Mouse (Mus musculus): Measurements from ENCODE around the gene Actn4. TPM values are rescaled to one million over a fixed set of nuclear protein-coding genes. Genes with fewer than 3 reads are reported as not detected.

Actn4 gene
- polyA plus RNA-seq, 1 experiment from 2014 or later: 138 TPM

DNA sequence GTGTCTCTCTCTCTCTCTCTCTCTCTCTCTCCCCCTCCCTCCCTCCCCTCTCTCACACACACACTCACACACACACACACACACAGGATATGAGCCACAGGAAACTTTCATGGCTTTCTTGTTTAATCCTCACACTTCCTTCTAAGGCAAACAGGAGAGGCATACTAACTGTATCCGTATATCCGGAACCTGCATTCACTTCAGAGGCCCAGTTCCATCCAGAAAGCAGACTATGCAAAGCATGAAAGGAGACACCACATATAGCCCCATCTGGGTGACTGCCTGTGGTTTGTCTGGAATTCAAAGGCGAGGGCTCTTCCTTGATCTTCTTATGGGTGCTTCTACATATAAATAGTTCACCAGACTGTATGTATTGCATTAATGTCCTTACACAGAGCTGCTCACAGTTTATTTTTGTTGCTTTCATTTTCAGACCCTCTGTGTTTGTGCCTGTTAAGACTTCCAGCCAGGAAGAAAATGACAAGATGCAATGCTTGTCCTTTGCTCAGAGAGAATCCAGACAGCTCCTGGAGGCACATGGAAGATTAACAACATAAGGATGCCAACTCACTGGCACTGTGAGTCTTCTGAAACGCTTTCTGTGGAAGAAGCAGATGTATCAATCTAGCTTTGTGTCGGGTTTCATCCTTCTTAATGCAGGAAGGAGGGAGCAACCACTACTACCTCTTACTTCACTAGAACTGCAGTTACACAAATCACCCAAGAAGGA, 18.5 kb downstream of the Actn4 start:
- H3K27me3 ChIP-seq: no peaks in the 10 kb centered on the region
- H3K4me1 ChIP-seq (replicated peaks): peaks cover 56% of the 10 kb centered on the region
- H3K4me3 ChIP-seq: no peak overlapping the region
- peak overlapping the region; percentile 14; the same call in 1 of the 2 replicates for H3K27ac ChIP-seq
- no peak overlapping the region for H3K4me2 ChIP-seq
- H3K36me3 ChIP-seq: no peaks in the 10 kb centered on the region
- 76% methylated on average over 5 of the region's 5 CpGs for WGBS
- ATAC-seq (ENCODE audit: low FRiP score): no peak
- H3K9me3 ChIP-seq: no peaks in the 10 kb centered on the region
- H3K9ac ChIP-seq: no peak overlapping the region

DNA sequence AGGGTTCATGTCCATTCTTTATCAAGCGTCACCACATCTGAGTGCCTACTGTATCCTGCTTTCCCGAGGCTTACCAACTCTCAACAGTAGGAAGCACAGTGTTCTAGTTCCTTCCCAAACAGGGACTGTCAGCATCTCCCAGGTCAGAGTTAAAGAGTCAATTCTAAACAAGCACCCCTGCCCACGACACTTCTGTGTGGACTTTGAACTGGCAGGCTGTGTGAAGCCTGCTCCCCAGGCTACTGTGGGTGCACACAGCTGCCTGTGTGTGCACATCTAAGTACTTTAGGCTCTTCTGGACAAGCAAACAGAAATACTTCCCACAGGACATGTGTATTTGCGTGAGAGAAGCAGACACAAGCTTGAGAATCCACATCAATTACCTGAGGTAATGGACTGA, 20.6 kb downstream of the Actn4 start:
- WGBS: 76% methylated on average over 4 of the region's 4 CpGs

DNA sequence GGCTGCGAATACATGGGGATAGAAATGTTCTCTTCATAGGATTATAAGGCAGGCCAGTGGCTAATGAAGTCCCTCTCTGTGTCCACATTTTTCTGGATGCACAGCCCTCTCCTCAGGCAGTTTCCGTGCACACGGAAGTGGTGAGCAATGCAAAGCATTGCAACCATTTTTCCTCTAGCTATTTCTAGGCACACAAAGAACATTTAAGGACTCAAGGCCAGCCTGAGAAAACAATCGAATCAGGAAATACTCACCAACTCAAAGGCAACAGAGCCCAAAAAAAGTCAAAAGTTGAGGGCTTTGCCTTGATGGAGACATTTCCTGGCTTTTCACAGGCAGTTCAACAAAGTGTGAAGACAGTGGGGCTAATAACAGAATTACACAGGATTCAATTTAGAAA, 21.0 kb downstream of the Actn4 start:
- no peaks in the 10 kb centered on the region for H3K36me3 ChIP-seq
- no peak for ATAC-seq (ENCODE audit: low FRiP score)
- 85% methylated on average over 4 of the region's 4 CpGs for WGBS
- H3K4me3 ChIP-seq: no peak overlapping the region
- H3K9me3 ChIP-seq: no peaks in the 10 kb centered on the region
- no peak overlapping the region for H3K4me2 ChIP-seq
- no peaks in the 10 kb centered on the region for H3K27me3 ChIP-seq
- no peak overlapping the region for H3K9ac ChIP-seq
- peaks cover 59% of the 10 kb centered on the region for H3K4me1 ChIP-seq (replicated peaks)
- peak overlapping the region; percentile 30; the same call in 1 of the 2 replicates for H3K27ac ChIP-seq

More for the DNA sequence above, 20.6 kb downstream of the Actn4 start:
- H3K36me3 ChIP-seq: no peaks in the 10 kb centered on the region
- no peak overlapping the region for H3K9ac ChIP-seq
- no peaks in the 10 kb centered on the region for H3K9me3 ChIP-seq
- peaks cover 59% of the 10 kb centered on the region for H3K4me1 ChIP-seq (replicated peaks)
- no peak for ATAC-seq (ENCODE audit: low FRiP score)
- H3K27ac ChIP-seq: peak overlapping the region; percentile 59; the same call in 1 of the 2 replicates
- no peak overlapping the region for H3K4me2 ChIP-seq
- no peaks in the 10 kb centered on the region for H3K27me3 ChIP-seq
- no peak overlapping the region for H3K4me3 ChIP-seq

DNA sequence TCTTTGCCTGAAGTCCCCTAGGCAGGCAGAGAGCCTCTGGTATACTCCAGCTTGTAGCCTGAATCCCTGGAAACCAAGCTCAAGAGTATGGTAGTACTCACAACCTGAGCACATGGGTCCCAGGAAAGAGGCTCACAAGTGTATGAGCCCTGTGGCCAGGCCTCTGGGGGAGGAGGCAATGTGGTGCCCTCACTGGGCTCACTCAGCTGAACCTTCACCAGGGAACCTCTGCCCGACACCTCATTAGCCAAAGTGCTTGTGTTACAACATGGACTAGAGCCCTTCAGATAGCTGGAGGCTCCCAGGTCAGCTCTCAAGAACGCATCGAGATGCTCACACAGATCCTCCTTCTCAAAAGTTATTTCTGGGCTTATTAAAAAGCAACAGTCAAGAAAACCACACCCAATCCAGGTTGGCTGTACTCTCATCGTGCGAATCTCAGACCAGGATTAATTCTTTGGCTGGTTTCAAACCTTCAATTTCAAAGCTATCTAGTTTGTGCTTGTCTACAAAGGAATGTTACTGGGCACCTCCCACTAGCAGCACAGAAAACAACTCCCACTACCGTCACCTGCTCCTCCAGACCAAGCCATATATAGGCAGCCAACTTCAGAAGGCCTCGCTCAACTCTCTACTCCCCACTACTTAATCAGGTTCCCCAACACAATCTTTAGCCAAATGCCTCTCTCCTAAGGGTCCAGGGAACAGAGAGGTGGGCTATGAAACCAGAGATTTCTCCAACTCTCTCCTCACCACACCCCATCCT, 22.5 kb downstream of the Actn4 start:
- no peak overlapping the region for H3K27ac ChIP-seq
- H3K4me3 ChIP-seq: no peak overlapping the region
- H3K9me3 ChIP-seq: no peaks in the 10 kb centered on the region
- WGBS: 89% methylated on average over 7 of the region's 7 CpGs
- no peaks in the 10 kb centered on the region for H3K27me3 ChIP-seq
- no peak for ATAC-seq (ENCODE audit: low FRiP score)
- H3K9ac ChIP-seq: no peak overlapping the region
- H3K36me3 ChIP-seq: no peaks in the 10 kb centered on the region
- no peak overlapping the region for H3K4me2 ChIP-seq
- peaks cover 51% of the 10 kb centered on the region for H3K4me1 ChIP-seq (replicated peaks)

DNA sequence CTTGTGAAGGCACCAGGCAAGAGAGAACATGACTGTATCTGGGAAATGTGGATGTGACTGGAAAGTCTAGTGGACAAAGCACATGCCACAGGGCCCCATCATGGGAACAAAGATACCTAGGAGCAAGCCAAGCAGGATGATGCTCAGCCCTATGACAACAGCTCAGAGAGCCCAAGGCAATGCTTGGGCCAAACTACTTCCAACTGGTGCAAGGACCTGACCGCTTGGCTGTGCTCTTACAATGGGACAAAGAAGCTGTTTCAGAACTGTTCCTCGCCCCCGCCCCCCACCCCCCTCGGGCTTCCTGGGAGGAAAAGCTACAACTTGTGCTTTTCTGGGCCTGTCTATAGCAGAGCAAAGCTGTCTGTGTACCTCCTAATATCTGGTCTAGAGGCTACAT, 23.5 kb downstream of the Actn4 start:
- Histone ChIP-seq H3K4me3 (no peak overlapping the region), H3K4me2 (no peak overlapping the region), H3K27ac (peak overlapping the region; percentile 45), H3K9ac (no peak overlapping the region), H3K4me1 (replicated peaks) (peaks cover 55% of the 10 kb centered on the region), H3K9me3 (no peaks in the 10 kb centered on the region), H3K36me3 (no peaks in the 10 kb centered on the region), H3K27me3 (no peaks in the 10 kb centered on the region)
- ATAC-seq (ENCODE audit: low FRiP score): no peak
- WGBS: 68% methylated on average over 4 of the region's 4 CpGs

DNA sequence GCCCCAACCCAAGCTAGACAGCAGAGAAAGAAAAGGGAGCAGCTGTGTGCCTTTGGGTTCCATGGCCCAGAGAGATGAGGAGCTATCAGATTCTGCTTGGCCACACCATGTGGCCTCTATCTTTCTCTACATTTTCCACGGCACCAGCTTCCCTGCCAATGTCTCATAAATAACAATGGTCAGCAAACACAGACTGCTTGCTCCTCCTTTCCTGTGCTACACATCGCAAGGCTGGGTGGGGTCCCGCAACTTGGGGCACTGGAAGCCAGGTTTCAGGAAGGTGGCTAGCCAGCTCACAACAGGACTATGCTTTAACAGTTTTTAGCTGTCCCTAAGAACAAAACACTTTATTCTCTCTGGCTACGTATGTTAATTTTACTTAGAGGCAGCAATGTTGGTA, 25.4 kb downstream of the Actn4 start:
- peak overlapping the region; percentile 53; the same call in 1 of the 2 replicates for H3K27ac ChIP-seq
- no peak for ATAC-seq (ENCODE audit: low FRiP score)
- WGBS: 57% methylated on average over 4 of the region's 4 CpGs
- no peaks in the 10 kb centered on the region for H3K27me3 ChIP-seq
- H3K4me3 ChIP-seq: no peak overlapping the region
- peaks cover 57% of the 10 kb centered on the region for H3K4me1 ChIP-seq (replicated peaks)
- H3K36me3 ChIP-seq: no peaks in the 10 kb centered on the region
- H3K9me3 ChIP-seq: no peaks in the 10 kb centered on the region
- H3K4me2 ChIP-seq: no peak overlapping the region
- no peak overlapping the region for H3K9ac ChIP-seq

DNA sequence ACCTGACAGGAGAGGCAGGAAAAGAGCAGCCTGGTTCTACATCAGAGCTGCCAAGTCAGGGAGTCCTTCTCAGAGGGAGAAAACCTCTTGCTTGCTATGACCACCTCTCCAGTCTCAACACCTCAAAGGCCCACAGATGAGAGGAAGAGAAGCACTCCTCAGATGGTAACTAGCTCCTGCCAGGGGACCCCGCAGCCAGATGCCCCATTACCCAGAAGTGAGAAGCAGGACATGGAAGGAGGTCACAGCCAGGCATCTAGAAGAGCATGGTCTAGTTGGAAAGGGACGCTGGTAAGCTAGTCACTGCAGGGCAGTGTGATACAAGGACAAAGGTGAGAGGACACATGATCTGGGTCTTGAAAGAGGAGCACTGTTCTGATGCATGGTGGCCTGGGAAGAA, 28.3 kb downstream of the Actn4 start:
- Histone ChIP-seq H3K4me3 (no peak overlapping the region), H3K4me1 (replicated peaks) (peaks cover 56% of the 10 kb centered on the region), H3K4me2 (no peak overlapping the region), H3K9ac (no peak overlapping the region), H3K27ac (no peak overlapping the region; the same call in 1 of the 2 replicates), H3K9me3 (no peaks in the 10 kb centered on the region), H3K36me3 (no peaks in the 10 kb centered on the region), H3K27me3 (no peaks in the 10 kb centered on the region)
- ATAC-seq (ENCODE audit: low FRiP score): no peak
- WGBS: 90% methylated on average over 2 of the region's 2 CpGs

DNA sequence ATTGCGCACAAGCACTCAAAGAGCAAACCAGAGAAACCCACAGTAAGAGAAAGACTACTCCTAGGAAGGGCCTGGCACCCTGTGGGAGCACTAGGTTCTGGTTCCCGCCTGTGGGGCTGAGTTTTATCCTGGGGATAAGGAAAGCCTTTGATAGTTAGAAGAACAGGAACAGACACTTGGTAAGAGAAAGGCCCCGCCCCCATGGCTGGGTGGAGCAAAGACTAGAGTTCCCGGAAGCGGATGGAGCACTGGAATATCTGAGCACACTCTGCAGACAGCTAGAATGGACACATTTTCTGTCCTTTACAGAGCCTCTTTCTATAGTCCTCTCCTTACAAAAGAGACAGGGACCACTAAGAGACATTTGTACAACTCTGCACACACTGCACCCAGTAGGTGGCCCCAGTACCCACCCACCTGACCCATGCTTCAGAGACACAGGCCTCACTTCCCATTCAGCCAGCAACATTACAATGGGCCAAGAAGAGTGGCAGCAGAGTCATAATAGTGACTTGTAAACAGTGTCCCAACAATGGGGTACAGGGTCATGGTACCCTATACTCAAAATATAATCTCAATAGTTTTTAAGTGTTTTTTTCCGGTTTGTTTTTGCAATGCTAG, 29.6 kb downstream of the Actn4 start:
- no peak overlapping the region for H3K4me2 ChIP-seq
- H3K9me3 ChIP-seq: no peaks in the 10 kb centered on the region
- H3K27ac ChIP-seq: no peak overlapping the region
- no peaks in the 10 kb centered on the region for H3K36me3 ChIP-seq
- ATAC-seq (ENCODE audit: low FRiP score): no peak
- H3K27me3 ChIP-seq: no peaks in the 10 kb centered on the region
- H3K4me3 ChIP-seq: no peak overlapping the region
- H3K4me1 ChIP-seq (replicated peaks): peaks cover 50% of the 10 kb centered on the region
- 83% methylated on average over 6 of the region's 6 CpGs for WGBS
- no peak overlapping the region for H3K9ac ChIP-seq

DNA sequence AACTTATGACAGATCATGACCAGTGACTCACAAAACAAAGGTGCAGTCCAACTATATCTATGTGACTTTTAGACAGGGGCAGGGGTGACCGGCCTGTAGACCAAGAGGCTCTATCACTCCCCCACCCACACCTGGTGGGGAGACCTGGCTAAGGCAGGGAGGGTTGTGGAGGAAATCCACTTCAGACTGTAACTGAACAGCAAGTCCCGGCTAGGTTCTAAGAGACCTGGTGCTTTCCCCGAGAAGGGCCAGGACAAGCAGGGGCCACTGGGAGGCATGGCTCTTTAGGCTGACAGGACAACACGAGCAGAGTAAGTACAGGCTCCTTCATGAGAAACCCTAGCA, 30.5 kb downstream of the Actn4 start:
- Histone ChIP-seq H3K4me3 (no peak overlapping the region), H3K36me3 (no peaks in the 10 kb centered on the region), H3K27me3 (no peaks in the 10 kb centered on the region), H3K4me1 (replicated peaks) (peaks cover 41% of the 10 kb centered on the region), H3K4me2 (no peak overlapping the region), H3K9ac (no peak overlapping the region), H3K9me3 (no peaks in the 10 kb centered on the region), H3K27ac (no peak overlapping the region)
- 90% methylated on average over 4 of the region's 4 CpGs for WGBS
- no peak for ATAC-seq (ENCODE audit: low FRiP score)

DNA sequence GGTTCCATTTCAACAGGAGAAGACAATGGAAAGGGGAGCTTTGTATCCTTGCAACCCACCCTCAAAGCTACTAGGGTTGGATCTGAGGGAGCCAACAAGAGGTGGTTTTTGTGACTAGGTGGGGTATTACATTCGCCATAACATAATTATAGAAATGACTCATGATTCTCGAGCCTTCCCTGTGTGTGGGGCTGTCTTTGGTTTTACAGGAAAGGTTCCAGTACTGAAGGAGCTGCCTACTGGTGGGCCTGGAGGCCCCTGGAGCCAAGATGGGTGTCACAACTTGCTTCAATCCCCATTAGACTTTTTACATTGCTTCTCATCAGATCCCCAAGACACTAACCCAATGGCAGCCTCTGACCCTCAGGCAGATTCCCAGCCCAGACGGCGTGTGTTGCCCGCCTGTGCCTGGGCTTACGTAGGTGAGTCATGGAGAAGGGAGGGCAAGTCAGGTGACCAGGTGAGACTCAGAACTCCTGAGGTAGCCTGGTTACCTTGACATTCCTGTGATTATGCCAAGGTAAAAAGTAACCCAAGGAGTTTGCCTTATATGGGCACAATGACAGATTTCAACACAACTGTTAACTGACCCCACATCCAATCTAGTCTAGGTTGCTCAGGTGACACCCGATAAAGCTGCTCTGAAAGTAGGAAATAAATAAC, 31.0 kb downstream of the Actn4 start:
- H3K4me3 ChIP-seq: no peak overlapping the region
- H3K4me1 ChIP-seq (replicated peaks): peaks cover 38% of the 10 kb centered on the region
- H3K9ac ChIP-seq: no peak overlapping the region
- H3K36me3 ChIP-seq: no peaks in the 10 kb centered on the region
- H3K27me3 ChIP-seq: no peaks in the 10 kb centered on the region
- H3K27ac ChIP-seq: no peak overlapping the region; the same call in 1 of the 2 replicates
- H3K9me3 ChIP-seq: no peaks in the 10 kb centered on the region
- no peak overlapping the region for H3K4me2 ChIP-seq
- WGBS: 96% methylated on average over 7 of the region's 7 CpGs
- no peak for ATAC-seq (ENCODE audit: low FRiP score)

DNA sequence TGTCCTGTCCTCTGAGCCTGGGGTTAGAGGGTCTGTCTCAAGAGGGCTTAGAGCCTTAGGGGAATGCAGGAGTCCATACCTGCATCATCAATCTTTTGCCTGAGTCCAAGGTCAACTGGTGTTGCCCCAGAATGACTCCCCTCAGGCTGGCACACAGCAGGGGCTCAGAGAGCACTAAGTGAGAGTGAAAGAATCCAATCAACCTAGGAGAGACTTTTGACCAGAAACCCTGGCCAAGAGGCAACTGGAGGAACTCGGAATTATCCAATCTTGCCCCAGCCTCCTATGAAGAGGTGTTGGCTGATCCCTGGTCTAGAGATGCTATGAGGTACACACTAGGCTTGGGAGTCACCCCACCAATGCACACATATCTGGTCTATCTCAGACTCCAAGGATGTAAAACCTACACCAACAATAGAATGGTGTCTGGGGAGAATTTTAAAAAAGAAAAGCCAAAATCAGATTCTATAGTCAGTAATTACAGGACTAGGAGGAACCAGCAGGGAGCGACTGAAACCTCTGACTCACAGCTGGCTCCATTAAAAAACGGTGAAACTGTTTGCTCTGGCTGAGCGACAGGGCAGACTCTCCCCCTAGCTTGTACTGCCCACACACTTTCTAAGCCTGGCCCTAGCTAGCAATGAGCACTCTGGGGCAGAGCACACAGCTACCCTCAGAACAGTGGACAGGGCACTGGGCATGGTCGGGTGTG, 31.7 kb downstream of the Actn4 start:
- H3K27me3 ChIP-seq: no peaks in the 10 kb centered on the region
- peaks cover 40% of the 10 kb centered on the region for H3K4me1 ChIP-seq (replicated peaks)
- no peak overlapping the region for H3K9ac ChIP-seq
- H3K4me2 ChIP-seq: no peak overlapping the region
- H3K36me3 ChIP-seq: no peaks in the 10 kb centered on the region
- peak overlapping the region; percentile 4; the same call in 1 of the 2 replicates for H3K27ac ChIP-seq
- H3K9me3 ChIP-seq: no peaks in the 10 kb centered on the region
- ATAC-seq (ENCODE audit: low FRiP score): no peak
- no peak overlapping the region for H3K4me3 ChIP-seq
- 60% methylated on average over 5 of the region's 5 CpGs for WGBS

DNA sequence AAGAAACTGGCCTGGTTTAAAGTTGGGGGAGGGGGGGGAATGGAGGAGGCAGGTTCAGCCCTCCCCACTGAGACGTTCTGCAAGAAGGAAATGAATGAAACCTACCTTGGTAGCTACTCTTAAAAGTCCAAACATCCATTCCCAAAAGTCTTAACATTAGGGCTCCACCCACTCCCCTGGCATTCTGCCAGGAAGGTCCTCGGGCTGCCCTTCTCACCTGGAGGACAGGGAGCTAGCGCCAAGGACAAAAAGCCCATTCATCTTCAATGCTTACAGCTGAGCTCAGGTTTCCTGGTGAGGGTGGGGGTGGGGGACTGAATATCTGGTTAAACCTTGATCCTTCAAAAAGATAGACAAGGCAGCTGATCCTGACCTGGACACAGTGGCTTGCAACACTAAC, 32.8 kb downstream of the Actn4 start:
- Histone ChIP-seq H3K36me3 (no peaks in the 10 kb centered on the region), H3K27ac (no peak overlapping the region), H3K4me2 (no peak overlapping the region), H3K9me3 (no peaks in the 10 kb centered on the region), H3K4me3 (no peak overlapping the region), H3K27me3 (no peaks in the 10 kb centered on the region), H3K4me1 (replicated peaks) (peaks cover 51% of the 10 kb centered on the region), H3K9ac (no peak overlapping the region)
- no peak for ATAC-seq (ENCODE audit: low FRiP score)
- WGBS: 53% methylated on average over 3 of the region's 3 CpGs
